Mouse (Mus musculus) hindbrain, embryonic 11.5 days (tissue): Measurements from ENCODE around the gene Gm13090. TPM values are rescaled to one million over a fixed set of nuclear protein-coding genes. Genes with fewer than 3 reads are reported as not detected.
A peak's percentile ranks its signal among the peaks of the same experiment; 100 is the strongest.

Experiments used
- ATAC-seq: fragments of 200-750 bp; cut with Nextera tagmentation; 2 replicates; pipeline ENCODE4 v1.8.0; 2017; ENCODE audit warnings: mild to moderate bottlenecking, moderate TSS enrichment, moderate library complexity; ENCODE audit not compliant: low FRiP score
- DNase-seq: peaks from one replicate; pipeline ENCODE4 v3.0.0-alpha.2; 2015; ENCODE audit warnings: low spot score
- H3K27ac ChIP-seq: fragments of 300-500 bp; sonication (generic); 2 replicates; pipeline ENCODE4 v1.5.1; 2014; ENCODE audit warnings: mild to moderate bottlenecking, low read depth, low read length
- H3K27me3 ChIP-seq: fragments of 300-500 bp; sonication (generic); 2 replicates; pipeline ENCODE4 v1.6.1; 2014; ENCODE audit warnings: mild to moderate bottlenecking, low read length, moderate library complexity, mixed read lengths; ENCODE audit not compliant: control insufficient read depth, insufficient read depth
- H3K36me3 ChIP-seq: fragments of 300-500 bp; sonication (generic); 2 replicates; pipeline ENCODE4 v1.6.1; 2014; ENCODE audit warnings: mild to moderate bottlenecking, low read length, moderate library complexity, mixed read lengths; ENCODE audit not compliant: control insufficient read depth, insufficient read depth
- H3K4me1 ChIP-seq: fragments of 300-500 bp; sonication (generic); replicated peaks from 2 replicates; pipeline ENCODE4 v1.6.1; 2014; ENCODE audit warnings: low read length, mixed read lengths; ENCODE audit not compliant: control insufficient read depth, insufficient read depth
- H3K4me2 ChIP-seq: fragments of 300-500 bp; sonication (generic); replicated peaks from 2 replicates; pipeline ENCODE4 v1.6.1; 2014; ENCODE audit warnings: mild to moderate bottlenecking, low read depth, low read length
- H3K4me3 ChIP-seq: fragments of 300-500 bp; sonication (generic); 2 replicates; pipeline ENCODE4 v1.5.1; 2014; ENCODE audit warnings: low read depth, low read length
- H3K9ac ChIP-seq: fragments of 300-500 bp; sonication (generic); 2 replicates; pipeline ENCODE4 v1.6.1; 2014; ENCODE audit warnings: low read depth, low read length
- H3K9me3 ChIP-seq: fragments of 300-500 bp; sonication (generic); 2 replicates; pipeline ENCODE4 v1.6.1; 2016; ENCODE audit warnings: low read length; ENCODE audit not compliant: control insufficient read depth
- WGBS: fragments of 180-500 bp; shearing (Covaris S2); extraction: QIAGEN DNeasy Blood & Tissue Kit; methylation state at CpG from one replicate; pipeline ENCODE4 v1.1.7; 2014; 5-methylcytosine and 5-hydroxymethylcytosine counted together
- polyA plus RNA-seq: library from polyadenylated mRNA; unstranded; fragments of >200 nt; fragmentation: Nextera tagmentation; extraction: Ambion mirVana; gene quantifications from 2 replicates; pipeline ENCODE4 v1.2.1, GENCODE M21; 2014

The Gm13090 gene
- polyA plus RNA-seq, 1 experiment from 2014 or later: 0.56 TPM

- no peak for ATAC-seq
- H3K27me3 ChIP-seq: no peaks in the 10 kb centered on the region
- peaks cover 11% of the 10 kb centered on the region; the same call in 1 of the 2 replicates for H3K36me3 ChIP-seq
These were observed 2.0 kb upstream of the Gm13090 start for GRCm38 (mm10) chr4:151087358-151087757.

GRCm38 (mm10) chr4:151088819-151089218, 551 bp upstream of the Gm13090 start:
- no peaks in the 10 kb centered on the region for H3K9me3 ChIP-seq
- H3K27me3 ChIP-seq: no peaks in the 10 kb centered on the region
- H3K4me2 ChIP-seq: no peak overlapping the region
- ATAC-seq: no peak
- H3K4me1 ChIP-seq: no peaks in the 10 kb centered on the region
- no peak overlapping the region for H3K9ac ChIP-seq
- H3K4me3 ChIP-seq: no peak overlapping the region
- no peak overlapping the region for H3K27ac ChIP-seq
- 92% methylated on average over 14 of the region's 14 CpGs for WGBS
- no peak for DNase-seq
- peaks cover 9% of the 10 kb centered on the region; the same call in 1 of the 2 replicates for H3K36me3 ChIP-seq

More at GRCm38 (mm10) chr4:151087358-151087757, 2.0 kb upstream of the Gm13090 start:
- H3K27ac ChIP-seq: no peak overlapping the region
- no peak overlapping the region for H3K4me2 ChIP-seq
- no peak overlapping the region for H3K4me3 ChIP-seq
- no peaks in the 10 kb centered on the region for H3K4me1 ChIP-seq
- no peak for DNase-seq
- H3K9me3 ChIP-seq: no peaks in the 10 kb centered on the region
- H3K9ac ChIP-seq: no peak overlapping the region
- WGBS: 91% methylated on average over 1 of the region's 1 CpGs

- Histone ChIP-seq H3K4me3 (no peak overlapping the region), H3K4me1 (no peaks in the 10 kb centered on the region), H3K27me3 (no peaks in the 10 kb centered on the region), H3K27ac (no peak overlapping the region), H3K9me3 (no peaks in the 10 kb centered on the region), H3K4me2 (no peak overlapping the region), H3K36me3 (no peaks in the 10 kb centered on the region), H3K9ac (no peak overlapping the region)
- ATAC-seq (no peak), DNase-seq (peak; percentile 51)
- WGBS: 29% methylated on average over 2 of the region's 2 CpGs
These were observed 5.8 kb downstream of the Gm13090 start for GRCm38 (mm10) chr4:151095207-151095606.

GRCm38 (mm10) chr4:151096334-151097103, 7.1 kb downstream of the Gm13090 start:
- 88% methylated on average over 18 of the region's 18 CpGs for WGBS
- H3K4me3 ChIP-seq: no peak overlapping the region
- no peaks in the 10 kb centered on the region for H3K9me3 ChIP-seq
- H3K27me3 ChIP-seq: no peaks in the 10 kb centered on the region
- DNase-seq (no peak), ATAC-seq (no peak)
- H3K36me3 ChIP-seq: no peaks in the 10 kb centered on the region
- no peak overlapping the region for H3K4me2 ChIP-seq
- H3K27ac ChIP-seq: no peak overlapping the region
- H3K9ac ChIP-seq: no peak overlapping the region
- no peaks in the 10 kb centered on the region for H3K4me1 ChIP-seq

- H3K27ac ChIP-seq: no peak overlapping the region
- ATAC-seq (no peak), DNase-seq (no peak)
- no peaks in the 10 kb centered on the region for H3K36me3 ChIP-seq
- no peak overlapping the region for H3K4me3 ChIP-seq
- no peaks in the 10 kb centered on the region for H3K4me1 ChIP-seq
- H3K9ac ChIP-seq: no peak overlapping the region
- no peak overlapping the region for H3K4me2 ChIP-seq
- H3K9me3 ChIP-seq: no peaks in the 10 kb centered on the region
- no peaks in the 10 kb centered on the region for H3K27me3 ChIP-seq
- 88% methylated on average over 11 of the region's 11 CpGs for WGBS
These were observed 7.7 kb downstream of the Gm13090 start for GRCm38 (mm10) chr4:151097104-151097438.

- Histone ChIP-seq H3K27ac (no peak overlapping the region), H3K9ac (no peak overlapping the region), H3K36me3 (no peaks in the 10 kb centered on the region), H3K4me2 (no peak overlapping the region), H3K4me1 (no peaks in the 10 kb centered on the region; the same call in none of the 2 replicates), H3K27me3 (no peaks in the 10 kb centered on the region; the same call in 1 of the 2 replicates), H3K4me3 (no peak overlapping the region), H3K9me3 (no peaks in the 10 kb centered on the region)
- ATAC-seq: no peak
- DNase-seq: no peak
- WGBS: 93% methylated on average over 11 of the region's 11 CpGs
These were observed 14.3 kb downstream of the Gm13090 start for GRCm38 (mm10) chr4:151103646-151104045.

GRCm38 (mm10) chr4:151104147-151104546, 14.8 kb downstream of the Gm13090 start:
- no peaks in the 10 kb centered on the region; the same call in none of the 2 replicates for H3K4me1 ChIP-seq
- H3K9ac ChIP-seq: no peak overlapping the region
- 93% methylated on average over 10 of the region's 10 CpGs for WGBS
- no peaks in the 10 kb centered on the region for H3K9me3 ChIP-seq
- H3K27ac ChIP-seq: no peak overlapping the region
- DNase-seq (no peak), ATAC-seq (no peak)
- no peak overlapping the region for H3K4me2 ChIP-seq
- no peaks in the 10 kb centered on the region; the same call in 1 of the 2 replicates for H3K27me3 ChIP-seq
- no peak overlapping the region for H3K4me3 ChIP-seq
- H3K36me3 ChIP-seq: no peaks in the 10 kb centered on the region

GRCm38 (mm10) chr4:151105886-151106285, 16.5 kb downstream of the Gm13090 start:
- H3K4me1 ChIP-seq: no peaks in the 10 kb centered on the region; the same call in none of the 2 replicates
- H3K27ac ChIP-seq: no peak overlapping the region
- H3K27me3 ChIP-seq: peaks cover 3% of the 10 kb centered on the region
- no peaks in the 10 kb centered on the region for H3K9me3 ChIP-seq
- ATAC-seq: no peak
- H3K4me3 ChIP-seq: no peak overlapping the region
- no peak overlapping the region for H3K9ac ChIP-seq
- WGBS: 89% methylated on average over 6 of the region's 6 CpGs
- no peak for DNase-seq
- H3K4me2 ChIP-seq: no peak overlapping the region
- no peaks in the 10 kb centered on the region for H3K36me3 ChIP-seq

GRCm38 (mm10) chr4:151106468-151106867, 17.1 kb downstream of the Gm13090 start:
- H3K27me3 ChIP-seq: peaks cover 3% of the 10 kb centered on the region
- ATAC-seq (no peak), DNase-seq (peak; percentile 38)
- no peak overlapping the region for H3K27ac ChIP-seq
- H3K4me3 ChIP-seq: peak overlapping the region; percentile 87
- H3K9ac ChIP-seq: no peak overlapping the region
- 35% methylated on average over 10 of the region's 10 CpGs for WGBS
- H3K4me2 ChIP-seq: peak overlapping the region; percentile 93
- H3K36me3 ChIP-seq: no peaks in the 10 kb centered on the region
- H3K4me1 ChIP-seq: no peaks in the 10 kb centered on the region; the same call in none of the 2 replicates
- H3K9me3 ChIP-seq: no peaks in the 10 kb centered on the region
